Mouse (Mus musculus) limb, embryonic 15.5 days (tissue): ENCODE measurements around the gene Lrriq4. TPM values are rescaled to one million over a fixed set of nuclear protein-coding genes. Genes with fewer than 3 reads are reported as not detected.
"Not testable (repeated sequence)": the region's sequence is repeated elsewhere in the genome, so short reads cannot be mapped to it uniquely, and the experiment has no call there.

Experiments used
- ATAC-seq: fragments of 200-750 bp; cut with Nextera tagmentation; 2 replicates; pipeline ENCODE4 v1.8.0; 2017; ENCODE audit warnings: low read depth, moderate TSS enrichment; ENCODE audit not compliant: insufficient number of reproducible peaks, low FRiP score, low TSS enrichment
- H3K27ac ChIP-seq: fragments of 300-500 bp; sonication (generic); 2 replicates; pipeline ENCODE4 v1.5.1; 2015; ENCODE audit warnings: moderate library complexity, mild to moderate bottlenecking, inconsistent platforms
- H3K27me3 ChIP-seq: fragments of 300-500 bp; sonication (generic); 2 replicates; pipeline ENCODE4 v1.6.1; 2015; ENCODE audit warnings: inconsistent platforms
- H3K36me3 ChIP-seq: fragments of 300-500 bp; sonication (generic); 2 replicates; pipeline ENCODE4 v1.6.1; 2015; ENCODE audit warnings: inconsistent platforms
- H3K4me1 ChIP-seq: fragments of 300-500 bp; sonication (generic); 2 replicates; pipeline ENCODE4 v1.6.1; 2015; ENCODE audit warnings: inconsistent platforms
- H3K4me2 ChIP-seq: fragments of 300-500 bp; sonication (generic); 2 replicates; pipeline ENCODE4 v1.6.1; 2015; ENCODE audit warnings: mild to moderate bottlenecking, inconsistent platforms
- H3K4me3 ChIP-seq: fragments of 300-500 bp; sonication (generic); 2 replicates; pipeline ENCODE4 v1.5.1; 2015; ENCODE audit warnings: mild to moderate bottlenecking, inconsistent platforms
- H3K9ac ChIP-seq: fragments of 300-500 bp; sonication (generic); 2 replicates; pipeline ENCODE4 v1.6.1; 2015; ENCODE audit warnings: inconsistent platforms
- H3K9me3 ChIP-seq: fragments of 300-500 bp; sonication (generic); 2 replicates; pipeline ENCODE4 v1.6.1; 2016; ENCODE audit warnings: inconsistent platforms
- WGBS: fragments of 180-500 bp; shearing (Covaris S2); methylation state at CpG from one replicate; pipeline ENCODE4 v1.1.7; 2015; 5-methylcytosine and 5-hydroxymethylcytosine counted together
- polyA plus RNA-seq: library from polyadenylated mRNA; unstranded; fragments of >200 nt; fragmentation: Nextera tagmentation; extraction: Ambion mirVana; gene quantifications from 2 replicates; pipeline ENCODE4 v1.2.1, GENCODE M21; 2015

Lrriq4 gene
- polyA plus RNA-seq, 1 experiment from 2014 or later: not detected

DNA sequence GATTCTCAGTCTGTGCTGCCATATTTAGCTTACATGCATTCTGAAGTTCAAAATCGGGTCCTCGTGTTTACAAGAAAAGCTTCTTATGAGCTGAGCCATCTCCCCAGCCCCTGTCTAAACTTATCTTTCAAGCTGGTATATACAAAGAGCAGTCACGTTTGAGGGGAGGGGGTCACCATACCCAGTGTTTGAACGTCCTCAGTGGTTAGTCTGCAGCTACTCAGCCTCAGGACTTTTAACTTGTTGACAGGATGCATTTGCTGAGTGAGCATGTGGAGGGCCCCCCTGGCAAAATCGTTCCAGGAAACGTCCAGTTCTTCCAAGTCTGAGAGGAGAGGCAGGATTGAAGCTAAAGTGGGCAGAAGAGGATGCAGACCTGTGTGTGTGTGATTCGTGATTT, 46.7 kb downstream of the Lrriq4 start:
- Histone ChIP-seq H3K9me3 (no peaks in the 10 kb centered on the region), H3K4me3 (no peak overlapping the region), H3K4me1 (no peaks in the 10 kb centered on the region), H3K27ac (no peak overlapping the region), H3K4me2 (no peak overlapping the region), H3K36me3 (no peaks in the 10 kb centered on the region), H3K9ac (no peak overlapping the region), H3K27me3 (no peaks in the 10 kb centered on the region)
- 55% methylated on average over 7 of the region's 7 CpGs for WGBS
- no peak for ATAC-seq

DNA sequence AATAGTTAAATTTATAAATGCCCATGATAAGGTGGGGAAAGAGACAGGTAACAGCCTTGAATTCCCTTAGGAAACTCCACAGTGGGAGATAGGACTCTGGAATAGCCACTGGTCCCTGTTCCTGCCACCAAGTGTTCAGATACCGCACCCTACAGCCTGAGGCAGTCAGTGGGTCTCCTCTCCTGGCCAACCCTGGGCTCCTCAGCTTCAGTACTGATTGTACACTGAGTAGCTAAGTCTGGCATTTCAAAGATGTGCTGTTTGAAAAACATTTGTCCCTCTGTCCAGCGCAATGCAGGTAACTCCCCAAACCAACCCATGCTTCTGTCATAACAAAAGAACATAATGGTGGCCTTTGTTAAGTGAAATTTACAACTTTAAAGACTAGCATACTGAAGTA, 51.4 kb downstream of the Lrriq4 start:
- WGBS: 88% methylated on average over 2 of the region's 2 CpGs
- Histone ChIP-seq H3K27me3 (no peaks in the 10 kb centered on the region), H3K4me3 (no peak overlapping the region), H3K4me1 (no peaks in the 10 kb centered on the region), H3K36me3 (no peaks in the 10 kb centered on the region), H3K27ac (no peak overlapping the region), H3K9me3 (no peaks in the 10 kb centered on the region), H3K4me2 (no peak overlapping the region), H3K9ac (no peak overlapping the region)
- ATAC-seq: no peak

DNA sequence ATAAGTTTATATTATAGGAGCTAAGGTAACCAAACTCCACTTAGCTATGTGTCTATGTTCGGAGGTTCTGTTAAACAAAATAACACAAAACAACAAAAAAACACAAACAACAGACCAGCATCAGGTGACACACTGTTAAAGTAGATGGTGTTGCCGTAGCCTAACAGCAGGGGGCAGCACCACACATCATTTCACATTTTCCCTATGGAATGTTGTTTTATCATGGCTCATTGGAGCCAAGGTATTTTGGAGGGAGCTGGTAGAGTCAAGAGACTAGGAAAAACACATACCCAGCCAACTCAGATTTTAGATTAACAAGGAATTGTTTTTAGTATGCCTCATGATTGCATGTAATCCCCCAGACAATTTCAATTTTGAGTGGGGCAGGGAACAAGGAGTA, 52.0 kb downstream of the Lrriq4 start:
- no peaks in the 10 kb centered on the region for H3K27me3 ChIP-seq
- no peak for ATAC-seq
- H3K4me3 ChIP-seq: no peak overlapping the region
- H3K4me1 ChIP-seq: no peaks in the 10 kb centered on the region
- H3K4me2 ChIP-seq: no peak overlapping the region
- H3K27ac ChIP-seq: no peak overlapping the region
- no peaks in the 10 kb centered on the region for H3K9me3 ChIP-seq
- H3K9ac ChIP-seq: no peak overlapping the region
- 15% methylated on average over 2 of the region's 2 CpGs for WGBS
- no peaks in the 10 kb centered on the region for H3K36me3 ChIP-seq

DNA sequence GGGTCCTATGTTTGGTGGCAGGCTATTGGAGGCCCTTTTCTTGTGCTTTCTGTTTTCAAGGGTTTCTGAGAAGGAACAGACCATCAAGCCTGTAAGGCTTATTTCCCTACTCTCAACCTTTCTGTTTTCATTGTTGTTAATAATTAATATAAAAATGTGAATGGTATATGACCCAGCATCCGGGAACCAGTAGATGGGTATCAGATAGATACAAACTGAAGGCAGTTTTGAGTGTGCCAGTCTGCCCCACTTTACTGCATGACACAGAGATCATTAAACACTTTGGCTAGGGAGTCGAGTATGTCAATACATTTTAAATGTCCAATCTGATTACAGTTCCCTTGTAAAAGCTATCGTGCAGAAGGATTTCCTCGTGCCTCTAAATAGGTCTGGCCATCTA, 53.6 kb downstream of the Lrriq4 start:
- Histone ChIP-seq H3K4me2 (no peak overlapping the region), H3K4me3 (no peak overlapping the region), H3K9ac (no peak overlapping the region), H3K4me1 (no peaks in the 10 kb centered on the region), H3K27me3 (no peaks in the 10 kb centered on the region), H3K36me3 (no peaks in the 10 kb centered on the region), H3K9me3 (no peaks in the 10 kb centered on the region), H3K27ac (no peak overlapping the region)
- WGBS: 51% methylated on average over 4 of the region's 4 CpGs
- no peak for ATAC-seq

DNA sequence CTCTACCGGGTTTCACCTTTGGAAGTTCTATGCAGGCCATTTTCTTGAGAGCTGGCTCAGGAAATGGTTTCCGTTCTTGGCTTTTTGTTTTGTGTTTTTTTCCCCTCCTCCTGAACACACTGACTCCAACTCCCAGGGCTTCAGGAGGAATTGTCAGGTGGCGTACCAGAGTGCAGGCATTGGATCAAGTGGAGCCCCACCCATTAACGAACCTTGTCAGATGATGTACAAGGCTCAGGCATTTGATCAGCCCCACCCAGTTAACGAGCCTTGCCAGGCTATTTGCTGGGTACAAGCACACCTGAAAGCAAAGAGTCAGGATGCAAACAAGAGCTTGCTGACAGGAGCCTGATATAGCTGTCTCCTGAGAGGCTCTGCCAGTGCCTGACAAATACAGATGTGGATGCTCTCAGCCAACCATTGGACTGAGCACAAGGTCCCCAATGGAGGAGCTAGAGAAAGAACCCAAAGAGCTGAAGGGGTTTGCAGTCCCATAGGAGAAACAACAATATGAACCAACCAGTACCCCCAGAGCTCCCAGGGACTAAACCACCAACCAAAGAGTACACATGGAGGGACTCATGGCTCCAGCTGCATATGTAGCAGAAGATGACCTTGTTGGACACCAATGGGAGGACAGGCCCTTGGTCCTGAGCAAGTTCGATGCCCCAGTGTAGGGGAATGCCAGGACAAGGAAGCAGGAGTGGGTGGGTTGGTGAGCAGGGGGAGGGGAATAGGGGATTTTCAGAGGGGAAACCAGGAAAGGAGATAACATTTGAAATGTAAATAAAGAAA, 55.6 kb downstream of the Lrriq4 start, which contains the start of gene Lrrc31:
TSS of gene Lrrc31 (minus strand) at position 133 of the 795 bp plus-strand sequence.
- not testable (repeated sequence) for H3K9me3 ChIP-seq, H3K27ac ChIP-seq, H3K4me1 ChIP-seq, H3K4me2 ChIP-seq, H3K36me3 ChIP-seq, H3K27me3 ChIP-seq, H3K4me3 ChIP-seq, ATAC-seq, H3K9ac ChIP-seq
- WGBS: 79% methylated on average over 6 of the region's 6 CpGs

DNA sequence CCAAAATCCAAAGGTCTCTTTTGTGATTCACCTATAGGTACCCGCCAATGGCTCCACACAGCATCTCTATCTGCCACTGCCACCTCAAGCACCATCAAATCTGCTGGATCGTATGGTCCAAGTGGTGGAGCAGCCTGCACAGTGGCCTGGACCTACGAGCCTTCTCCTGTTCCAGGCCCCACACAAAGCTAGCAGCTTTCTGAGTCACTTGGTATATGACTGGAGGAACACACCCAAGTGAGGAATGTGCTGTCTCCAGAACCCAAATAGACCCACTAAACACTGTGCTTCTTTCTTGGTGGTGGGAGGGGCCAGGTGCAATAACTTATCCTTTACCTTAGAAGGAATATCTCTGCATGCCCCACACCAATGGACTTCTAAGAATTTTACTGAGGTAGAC, 61.7 kb downstream of the Lrriq4 start:
- H3K4me2 ChIP-seq: no peak overlapping the region
- no peak for ATAC-seq
- no peaks in the 10 kb centered on the region for H3K9me3 ChIP-seq
- no peak overlapping the region for H3K9ac ChIP-seq
- H3K27ac ChIP-seq: no peak overlapping the region
- no peaks in the 10 kb centered on the region for H3K36me3 ChIP-seq
- H3K27me3 ChIP-seq: no peaks in the 10 kb centered on the region
- H3K4me1 ChIP-seq: no peaks in the 10 kb centered on the region
- no peak overlapping the region for H3K4me3 ChIP-seq
- 79% methylated on average over 3 of the region's 3 CpGs for WGBS

DNA sequence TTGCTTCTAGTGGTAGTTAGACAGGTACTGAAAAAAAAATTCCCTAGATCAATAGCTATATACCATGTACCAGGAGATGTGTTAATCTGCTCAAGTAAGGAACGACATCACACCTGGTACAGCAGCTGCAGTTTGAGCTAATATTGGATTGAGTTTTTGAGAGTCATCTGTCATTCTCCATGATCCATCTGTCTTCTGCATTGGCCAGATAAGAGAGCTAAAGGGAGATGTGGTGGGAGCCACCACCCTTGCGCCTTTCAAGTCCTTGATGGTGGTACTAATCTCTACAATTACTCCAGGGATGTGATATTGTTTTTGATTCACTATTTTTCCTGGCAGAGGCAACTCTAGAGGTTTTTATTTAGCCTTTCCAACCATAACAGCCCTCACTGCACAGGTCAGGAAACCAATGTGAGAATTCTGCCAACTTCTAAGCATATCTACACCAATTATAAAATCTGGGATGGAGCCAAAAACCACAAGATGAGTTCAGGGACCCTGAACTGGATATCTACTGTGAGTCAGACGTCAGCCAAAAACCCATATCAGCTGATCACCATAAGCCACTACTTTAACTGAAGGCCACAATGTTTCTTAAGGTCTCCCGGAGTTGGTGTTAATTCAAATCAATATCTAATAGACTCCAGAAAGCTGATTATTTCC, 62.4 kb downstream of the Lrriq4 start:
- 73% methylated on average over 4 of the region's 4 CpGs for WGBS
- ATAC-seq: no peak
- no peaks in the 10 kb centered on the region for H3K9me3 ChIP-seq
- H3K4me3 ChIP-seq: no peak overlapping the region
- no peaks in the 10 kb centered on the region for H3K27me3 ChIP-seq
- no peak overlapping the region for H3K4me2 ChIP-seq
- no peak overlapping the region for H3K9ac ChIP-seq
- H3K4me1 ChIP-seq: no peaks in the 10 kb centered on the region
- H3K36me3 ChIP-seq: no peaks in the 10 kb centered on the region
- H3K27ac ChIP-seq: no peak overlapping the region

DNA sequence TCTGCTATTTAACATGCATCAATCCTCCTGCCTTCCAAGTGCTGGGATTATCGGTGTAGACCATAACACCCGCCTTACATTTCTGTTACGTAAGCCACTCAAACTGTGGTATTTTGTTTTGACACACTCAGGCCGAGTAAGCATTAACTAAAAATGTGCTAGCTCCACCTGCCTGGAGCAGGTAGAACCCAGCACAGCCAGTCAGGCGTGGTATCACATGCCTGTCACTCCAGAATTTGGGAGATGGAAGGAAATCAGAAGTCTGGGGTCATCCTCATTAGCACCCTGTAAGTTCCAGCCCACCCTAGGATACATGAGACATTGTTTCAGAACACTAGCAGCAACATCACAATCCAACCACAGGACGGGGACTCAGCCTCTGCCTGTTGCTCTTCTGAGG, 65.9 kb downstream of the Lrriq4 start:
- no peak for ATAC-seq
- no peaks in the 10 kb centered on the region for H3K9me3 ChIP-seq
- no peaks in the 10 kb centered on the region for H3K36me3 ChIP-seq
- H3K4me1 ChIP-seq: no peaks in the 10 kb centered on the region
- H3K27me3 ChIP-seq: no peaks in the 10 kb centered on the region
- 82% methylated on average over 6 of the region's 6 CpGs for WGBS
- H3K9ac ChIP-seq: no peak overlapping the region
- no peak overlapping the region for H3K4me2 ChIP-seq
- no peak overlapping the region for H3K27ac ChIP-seq
- H3K4me3 ChIP-seq: no peak overlapping the region

DNA sequence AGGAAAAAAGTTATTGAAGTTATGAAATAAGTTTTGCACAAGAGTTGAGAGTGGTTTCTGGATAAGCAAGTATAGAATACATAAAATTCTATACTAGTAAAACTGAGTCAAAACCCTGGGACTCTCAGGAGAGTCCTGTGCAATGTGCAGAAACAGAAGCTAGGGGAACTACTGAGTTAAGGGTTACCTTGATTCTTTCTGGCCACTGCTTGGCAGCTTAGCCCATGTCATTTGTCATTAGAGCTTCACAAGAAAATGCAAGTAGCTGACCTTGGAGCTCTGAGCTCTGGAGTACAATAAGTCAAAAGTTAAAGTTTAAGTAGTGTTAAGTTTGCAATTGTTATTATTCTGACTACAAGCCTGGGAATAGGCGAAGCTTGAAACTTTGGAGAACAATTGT, 69.0 kb downstream of the Lrriq4 start:
- Histone ChIP-seq H3K4me1 (no peaks in the 10 kb centered on the region), H3K4me3 (no peak overlapping the region), H3K9ac (no peak overlapping the region), H3K27ac (no peak overlapping the region), H3K4me2 (no peak overlapping the region), H3K36me3 (no peaks in the 10 kb centered on the region), H3K9me3 (no peaks in the 10 kb centered on the region), H3K27me3 (no peaks in the 10 kb centered on the region)
- ATAC-seq: no peak
- 93% methylated on average over 1 of the region's 1 CpGs for WGBS

DNA sequence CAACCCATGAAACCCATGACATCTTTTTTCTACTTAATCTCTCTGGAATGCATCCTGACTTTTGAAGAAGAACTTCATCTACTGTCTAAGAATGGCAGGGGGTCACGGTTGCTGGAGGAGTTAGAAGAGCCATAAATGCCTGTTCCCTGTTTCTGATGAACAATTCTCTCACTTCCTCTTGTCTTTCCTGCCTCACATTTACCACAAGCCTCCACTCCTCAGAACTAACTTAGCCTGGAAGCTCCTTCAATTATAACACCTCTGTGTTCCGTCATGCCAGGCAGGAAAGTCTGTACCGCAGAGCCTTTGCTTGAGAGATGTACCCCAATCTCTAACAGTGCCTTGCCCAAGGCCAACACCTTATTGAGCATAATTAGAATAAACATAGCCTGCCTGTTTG, 74.3 kb downstream of the Lrriq4 start:
- H3K4me1 ChIP-seq: no peaks in the 10 kb centered on the region

More for the DNA sequence above, 74.3 kb downstream of the Lrriq4 start:
- no peaks in the 10 kb centered on the region for H3K27me3 ChIP-seq
- H3K27ac ChIP-seq: no peak overlapping the region
- H3K4me2 ChIP-seq: no peak overlapping the region
- WGBS: 81% methylated on average over 3 of the region's 3 CpGs
- no peak overlapping the region for H3K9ac ChIP-seq
- H3K9me3 ChIP-seq: no peaks in the 10 kb centered on the region
- no peaks in the 10 kb centered on the region for H3K36me3 ChIP-seq
- ATAC-seq: no peak
- no peak overlapping the region for H3K4me3 ChIP-seq
